Mouse (Mus musculus) bone marrow, adult 2 months (tissue): ENCODE results near the gene Dhrs7b.

Experiments
- CTCF ChIP-seq: fragments of 200-500 bp; IDR thresholded peaks from 2 replicates; pipeline ENCODE4 v1.5.1; 2011; ENCODE audit warnings: low read length, control low read depth; ENCODE audit not compliant: control insufficient read depth, insufficient read depth
- POLR2A ChIP-seq: fragments of 200-500 bp; IDR thresholded peaks from 2 replicates; pipeline ENCODE4 v1.6.1; 2011; ENCODE audit warnings: low read depth, mild to moderate bottlenecking, control low read depth, low read length, borderline replicate concordance; ENCODE audit not compliant: control insufficient read depth

- TF ChIP-seq CTCF (no peak), POLR2A (no peak)
Observed at GRCm38 (mm10) chr11:60816398-60816797, 14.0 kb upstream of the Dhrs7b start.
